Mouse (Mus musculus) neutrophil, adult 5-6 weeks (primary cell): ENCODE measurements around the gene Dpyd. TPM values are rescaled to one million over a fixed set of nuclear protein-coding genes. Genes with fewer than 3 reads are reported as not detected.

ENCODE experiments used
- ATAC-seq: fragments of 151-379, 151-347 bp; 2 replicates; pipeline ENCODE4 v1.8.0; 2017; ENCODE audit warnings: mild to moderate bottlenecking, moderate TSS enrichment; ENCODE audit not compliant: insufficient number of reproducible peaks, poor library complexity, low FRiP score, severe bottlenecking; ENCODE audit errors: extremely low read depth
- total RNA-seq: library from RNA; stranded (forward); fragments of 200-1000 nt; gene quantifications from 2 replicates; pipeline ENCODE4 v1.2.3, GENCODE M21; 2017

Dpyd gene
- total RNA-seq, 1 experiment from 2014 or later = not detected

- ATAC-seq = no peak
Observed at GRCm38 (mm10) chr3:119063214-119063613, 501.3 kb downstream of the Dpyd start.

- no peak for ATAC-seq
Observed at GRCm38 (mm10) chr3:119063642-119064041, 501.7 kb downstream of the Dpyd start.

GRCm38 (mm10) chr3:119064746-119065145, 502.8 kb downstream of the Dpyd start:
- no peak for ATAC-seq

GRCm38 (mm10) chr3:119067221-119067620, 505.3 kb downstream of the Dpyd start:
- ATAC-seq = no peak

- no peak for ATAC-seq
Observed at GRCm38 (mm10) chr3:119086618-119087017, 524.7 kb downstream of the Dpyd start.

- ATAC-seq = no peak
Observed at GRCm38 (mm10) chr3:119095223-119095886, 533.4 kb downstream of the Dpyd start.

GRCm38 (mm10) chr3:119126003-119126402, 564.1 kb downstream of the Dpyd start:
- ATAC-seq = no peak

- no peak for ATAC-seq
Observed at GRCm38 (mm10) chr3:119128076-119128475, 566.1 kb downstream of the Dpyd start.

GRCm38 (mm10) chr3:119143034-119143433, 581.1 kb downstream of the Dpyd start:
- no peak for ATAC-seq

GRCm38 (mm10) chr3:119144788-119145187, 582.9 kb downstream of the Dpyd start:
- no peak for ATAC-seq

- ATAC-seq = no peak
Observed at GRCm38 (mm10) chr3:119154604-119155444, 592.9 kb downstream of the Dpyd start.

GRCm38 (mm10) chr3:119158670-119159069, 596.7 kb downstream of the Dpyd start:
- ATAC-seq = no peak

- ATAC-seq = no peak
Observed at GRCm38 (mm10) chr3:119165691-119166090, 603.8 kb downstream of the Dpyd start.

GRCm38 (mm10) chr3:119168166-119168565, 606.2 kb downstream of the Dpyd start:
- ATAC-seq = no peak

GRCm38 (mm10) chr3:119168661-119169060, 606.7 kb downstream of the Dpyd start:
- no peak for ATAC-seq

- ATAC-seq = no peak
Observed at GRCm38 (mm10) chr3:119183261-119183660, 621.3 kb downstream of the Dpyd start.

- ATAC-seq = no peak
Observed at GRCm38 (mm10) chr3:119194071-119194470, 632.1 kb downstream of the Dpyd start.

- no peak for ATAC-seq
Observed at GRCm38 (mm10) chr3:119195613-119196012, 633.7 kb downstream of the Dpyd start.

- no peak for ATAC-seq
Observed at GRCm38 (mm10) chr3:119220763-119221412, 659.0 kb downstream of the Dpyd start.

- no peak for ATAC-seq
Observed at GRCm38 (mm10) chr3:119243181-119243580, 681.3 kb downstream of the Dpyd start.
